Mouse (Mus musculus) CH12.LX (cell line): ENCODE measurements around the gene Mapk13.

ENCODE experiments used
- CTCF ChIP-seq, 2 experiments: IDR thresholded peaks in 1 of 2; conservative IDR thresholded peaks in 1 of 2; 2 replicates each; pipeline ENCODE4 v1.5.1; 2011 to 2012; ENCODE audit warnings: low read depth in 2 of 2, low read length in 2 of 2, improper control_type of control experiment in 1 of 2, inconsistent platforms in 1 of 2, mild to moderate bottlenecking in 1 of 2, moderate library complexity in 1 of 2
- HCFC1 ChIP-seq: IDR thresholded peaks from 2 replicates; pipeline ENCODE4 v1.6.1; 2012; ENCODE audit warnings: low read depth, mild to moderate bottlenecking, inconsistent platforms, low read length, improper control_type of control experiment
- IRF4 ChIP-seq: IDR thresholded peaks from 2 replicates; pipeline ENCODE4 v1.6.1; 2014; ENCODE audit warnings: low read depth, mild to moderate bottlenecking, inconsistent platforms, low read length, improper control_type of control experiment

DNA sequence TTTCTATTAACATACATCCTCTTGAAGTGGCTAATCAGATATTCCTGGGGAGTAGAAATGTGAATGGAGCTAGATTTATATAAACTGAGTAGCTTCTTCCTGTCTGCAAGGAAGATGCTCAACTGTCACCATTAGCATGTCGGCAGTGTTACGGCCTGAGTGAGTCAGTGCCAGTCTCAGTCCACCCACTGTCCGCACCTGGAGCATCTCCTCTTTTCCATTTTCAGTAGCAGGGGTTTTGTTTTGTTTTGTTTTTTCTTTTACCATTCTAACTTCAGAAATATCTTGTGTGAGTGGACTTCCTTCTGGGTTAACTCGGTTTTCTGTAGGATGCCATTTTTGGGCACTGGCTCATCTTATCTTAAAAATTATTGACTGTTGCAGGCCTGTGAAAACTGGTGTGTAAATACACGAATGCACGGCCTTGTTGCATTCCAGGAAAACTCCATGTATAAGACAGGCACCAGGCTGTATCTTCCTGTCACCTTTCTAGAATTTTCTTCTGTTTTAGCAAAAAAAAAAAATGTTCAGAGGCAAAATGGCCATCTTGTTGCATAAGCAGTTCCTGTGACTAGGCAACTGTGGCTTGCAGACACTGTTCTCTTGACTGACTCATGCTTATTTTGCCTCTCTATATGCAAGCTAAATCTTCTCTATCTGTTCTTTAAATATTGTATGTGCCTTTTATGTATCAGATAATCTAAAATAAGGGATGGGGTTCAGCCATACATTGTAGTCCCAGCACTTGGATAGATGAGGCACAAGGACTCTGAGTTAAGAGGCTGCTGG, 33.6 kb upstream of the Mapk13 start:
- TF ChIP-seq HCFC1: no peak
- TF ChIP-seq CTCF (conservative IDR thresholded peaks at IDR 0.05 in 1 of 2, IDR thresholded peaks at IDR 0.05 in 1 of 2; ENCODE audit: low read depth in 2 of 2, low read length in 2 of 2): no peak
- TF ChIP-seq IRF4: no peak
